Mouse (Mus musculus) intestine, postnatal 0 days (tissue): ENCODE measurements around the gene Abca14. TPM values are rescaled to one million over a fixed set of nuclear protein-coding genes. Genes with fewer than 3 reads are reported as not detected.

Source experiments
- ATAC-seq: fragments of 200-750 bp; cut with Nextera tagmentation; 2 replicates; pipeline ENCODE4 v1.8.0; 2017; ENCODE audit warnings: mild to moderate bottlenecking, moderate TSS enrichment, moderate library complexity
- H3K27ac ChIP-seq: fragments of 300-500 bp; sonication (generic); 2 replicates; pipeline ENCODE4 v1.5.1; 2014; ENCODE audit warnings: mild to moderate bottlenecking, low read depth, low read length, moderate library complexity
- H3K27me3 ChIP-seq: fragments of 300-500 bp; sonication (generic); replicated peaks from 2 replicates; pipeline ENCODE4 v1.6.1; 2014; ENCODE audit warnings: low read length, mixed read lengths; ENCODE audit not compliant: control insufficient read depth, insufficient read depth
- H3K36me3 ChIP-seq: fragments of 300-500 bp; sonication (generic); 2 replicates; pipeline ENCODE4 v1.6.1; 2014; ENCODE audit warnings: mild to moderate bottlenecking, moderate library complexity; ENCODE audit not compliant: control insufficient read depth, insufficient read depth
- H3K4me1 ChIP-seq: fragments of 300-500 bp; sonication (generic); replicated peaks from 2 replicates; pipeline ENCODE4 v1.6.1; 2014; ENCODE audit warnings: antibody characterized with exemption, low read length, mixed read lengths; ENCODE audit not compliant: control insufficient read depth, insufficient read depth
- H3K4me2 ChIP-seq: fragments of 300-500 bp; sonication (generic); replicated peaks from 2 replicates; pipeline ENCODE4 v1.6.1; 2014; ENCODE audit warnings: low read depth, mild to moderate bottlenecking, moderate library complexity
- H3K4me3 ChIP-seq: fragments of 300-500 bp; sonication (generic); 2 replicates; pipeline ENCODE4 v1.5.1; 2014; ENCODE audit warnings: low read depth, low read length
- H3K9ac ChIP-seq: fragments of 300-500 bp; sonication (generic); 2 replicates; pipeline ENCODE4 v1.6.1; 2014; ENCODE audit warnings: mild to moderate bottlenecking, low read depth, low read length
- H3K9me3 ChIP-seq: fragments of 300-500 bp; sonication (generic); 2 replicates; pipeline ENCODE4 v1.6.1; 2016; ENCODE audit warnings: mixed run types; ENCODE audit not compliant: control insufficient read depth
- CTCF ChIP-seq: sonication (generic); IDR thresholded peaks from 2 replicates; pipeline ENCODE4 v1.5.1; 2016; ENCODE audit warnings: low read depth, mild to moderate bottlenecking, control low read depth, antibody characterized with exemption, moderate library complexity
- WGBS: fragments of 180-500 bp; shearing (Covaris S2); extraction: QIAGEN DNeasy Blood & Tissue Kit; methylation state at CpG from one replicate; pipeline ENCODE4 v1.1.7; 2014; 5-methylcytosine and 5-hydroxymethylcytosine counted together
- polyA plus RNA-seq: library from polyadenylated mRNA; unstranded; fragments of >200 nt; fragmentation: Nextera tagmentation; extraction: Ambion mirVana; gene quantifications from 2 replicates; pipeline ENCODE4 v1.2.1, GENCODE M21; 2015

The Abca14 gene
- polyA plus RNA-seq, 1 experiment from 2014 or later, result 0.83 TPM

- no peaks in the 10 kb centered on the region for H3K9me3 ChIP-seq
- 90% methylated on average over 4 of the region's 4 CpGs for WGBS
- TF ChIP-seq CTCF, result no peak
- no peak for ATAC-seq
- no peak overlapping the region for H3K9ac ChIP-seq
- H3K4me2 ChIP-seq, result no peak overlapping the region
- H3K27me3 ChIP-seq, result no peaks in the 10 kb centered on the region
- H3K4me1 ChIP-seq, result peaks cover 2% of the 10 kb centered on the region; the same call in 1 of the 2 replicates
- no peak overlapping the region for H3K27ac ChIP-seq
- no peak overlapping the region for H3K4me3 ChIP-seq
- H3K36me3 ChIP-seq, result peaks cover 16% of the 10 kb centered on the region; the same call in 1 of the 2 replicates
Observed at GRCm38 (mm10) chr7:120181401-120182230, 22.1 kb upstream of the Abca14 start.

- Histone ChIP-seq H3K36me3 (peaks cover 16% of the 10 kb centered on the region; the same call in 1 of the 2 replicates), H3K4me1 (0 out of 2 replicates have a peak, but pooled peaks cover 2% of the 10 kb centered on the region), H3K4me3 (no peak overlapping the region), H3K27ac (no peak overlapping the region), H3K4me2 (no peak overlapping the region), H3K9ac (no peak overlapping the region), H3K9me3 (no peaks in the 10 kb centered on the region), H3K27me3 (no peaks in the 10 kb centered on the region)
- no peak for TF ChIP-seq CTCF
- ATAC-seq, result no peak
Observed at GRCm38 (mm10) chr7:120182891-120183290, 20.9 kb upstream of the Abca14 start.

GRCm38 (mm10) chr7:120188946-120189345 lies 14.8 kb upstream of the Abca14 start:
- H3K27ac ChIP-seq, result peak overlapping the region; percentile 35
- no peak for TF ChIP-seq CTCF
- H3K27me3 ChIP-seq, result no peaks in the 10 kb centered on the region
- H3K9ac ChIP-seq, result no peak overlapping the region
- no peak overlapping the region for H3K4me3 ChIP-seq
- no peaks in the 10 kb centered on the region for H3K9me3 ChIP-seq
- peak; percentile 4; the same call in 1 of the 2 replicates for ATAC-seq
- H3K4me2 ChIP-seq, result no peak overlapping the region
- 79% methylated on average over 5 of the region's 5 CpGs for WGBS
- 0 out of 2 replicates have a peak, but pooled peaks cover 4% of the 10 kb centered on the region for H3K36me3 ChIP-seq
- no peaks in the 10 kb centered on the region for H3K4me1 ChIP-seq

- peak; percentile 61 for TF ChIP-seq CTCF
- Histone ChIP-seq H3K27ac (peak overlapping the region; percentile 60), H3K27me3 (no peaks in the 10 kb centered on the region), H3K4me2 (0 out of 2 replicates have a peak overlapping the region, but pooled peaks have one; percentile 32), H3K9ac (no peak overlapping the region), H3K36me3 (no peaks in the 10 kb centered on the region), H3K4me1 (no peaks in the 10 kb centered on the region), H3K4me3 (no peak overlapping the region), H3K9me3 (no peaks in the 10 kb centered on the region)
- ATAC-seq, result peak; percentile 89
- 28% methylated on average over 8 of the region's 8 CpGs for WGBS
Observed at GRCm38 (mm10) chr7:120189369-120190149, 14.2 kb upstream of the Abca14 start.

GRCm38 (mm10) chr7:120190150-120190665 lies 13.6 kb upstream of the Abca14 start:
- 14% methylated on average over 8 of the region's 8 CpGs for WGBS
- peak; percentile 58 for ATAC-seq

GRCm38 (mm10) chr7:120192207-120192606 lies 11.6 kb upstream of the Abca14 start:
- no peaks in the 10 kb centered on the region for H3K36me3 ChIP-seq
- no peaks in the 10 kb centered on the region for H3K9me3 ChIP-seq
- H3K27me3 ChIP-seq, result no peaks in the 10 kb centered on the region
- H3K27ac ChIP-seq, result no peak overlapping the region
- WGBS, result 44% methylated on average over 3 of the region's 3 CpGs
- ATAC-seq, result no peak
- no peaks in the 10 kb centered on the region for H3K4me1 ChIP-seq
- H3K4me3 ChIP-seq, result no peak overlapping the region
- H3K9ac ChIP-seq, result no peak overlapping the region
- H3K4me2 ChIP-seq, result no peak overlapping the region
- TF ChIP-seq CTCF, result no peak

More at GRCm38 (mm10) chr7:120190150-120190665, 13.6 kb upstream of the Abca14 start:
- no peaks in the 10 kb centered on the region for H3K4me1 ChIP-seq
- H3K27me3 ChIP-seq, result no peaks in the 10 kb centered on the region
- H3K9ac ChIP-seq, result no peak overlapping the region
- peak overlapping the region; percentile 32; the same call in 1 of the 2 replicates for H3K4me2 ChIP-seq
- no peak overlapping the region for H3K4me3 ChIP-seq
- H3K27ac ChIP-seq, result peak overlapping the region; percentile 60
- H3K36me3 ChIP-seq, result no peaks in the 10 kb centered on the region
- TF ChIP-seq CTCF, result no peak
- H3K9me3 ChIP-seq, result no peaks in the 10 kb centered on the region
